Mouse (Mus musculus): Measurements from ENCODE around the gene Paox.

The Paox gene

GRCm38 (mm10) chr7:140115583-140116328 is at the start of gene Paox:
Gene Paox, plus strand, starts transcription at chr7:140115799.
- DNase-seq (ENCODE audit: low spot score in 2 of 2), result peak; percentile 20 to 33

- DNase-seq (ENCODE audit: low spot score in 2 of 2), result no peak
These were observed 48.2 kb upstream of the Paox start for GRCm38 (mm10) chr7:140067397-140067796.

DNA sequence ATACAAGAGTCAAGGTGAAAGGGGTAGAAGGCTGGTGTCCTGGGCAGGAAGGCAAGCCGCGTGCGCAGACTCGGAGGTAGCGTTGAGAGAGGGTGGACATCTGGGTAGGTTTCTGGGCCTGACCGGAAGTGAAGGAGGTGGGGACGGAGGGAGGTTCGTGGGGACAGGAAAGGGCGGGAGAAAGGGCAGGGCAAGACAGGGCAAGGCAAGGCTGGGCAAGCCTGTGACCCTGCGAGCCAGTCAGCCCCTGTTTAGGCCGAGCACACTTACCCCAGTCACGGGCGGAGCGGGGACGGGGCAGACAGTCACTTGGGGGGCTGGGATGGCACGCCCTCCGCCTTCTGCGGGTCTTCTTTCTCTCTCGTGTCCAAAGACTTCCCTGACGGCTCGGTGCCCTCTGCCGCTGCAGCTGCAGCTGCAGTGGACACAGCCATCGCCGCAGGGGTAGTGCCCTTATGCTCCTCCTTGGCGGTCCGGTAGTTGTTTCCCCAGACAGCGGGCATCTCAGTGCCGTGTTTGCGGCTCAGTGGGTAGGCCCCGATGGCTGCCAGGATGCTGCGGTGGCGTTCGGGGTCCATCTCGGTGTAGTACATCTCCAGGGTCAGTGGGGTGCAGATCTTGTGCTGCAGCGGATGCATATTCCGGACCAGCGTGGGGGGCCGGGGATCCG is 45.4 kb upstream of the Paox start:
- DNase-seq (ENCODE audit: low spot score in 2 of 2), result no peak

- no peak for DNase-seq (ENCODE audit: low spot score in 2 of 2)
These were observed 37.9 kb upstream of the Paox start for GRCm38 (mm10) chr7:140077698-140078097.

DNA sequence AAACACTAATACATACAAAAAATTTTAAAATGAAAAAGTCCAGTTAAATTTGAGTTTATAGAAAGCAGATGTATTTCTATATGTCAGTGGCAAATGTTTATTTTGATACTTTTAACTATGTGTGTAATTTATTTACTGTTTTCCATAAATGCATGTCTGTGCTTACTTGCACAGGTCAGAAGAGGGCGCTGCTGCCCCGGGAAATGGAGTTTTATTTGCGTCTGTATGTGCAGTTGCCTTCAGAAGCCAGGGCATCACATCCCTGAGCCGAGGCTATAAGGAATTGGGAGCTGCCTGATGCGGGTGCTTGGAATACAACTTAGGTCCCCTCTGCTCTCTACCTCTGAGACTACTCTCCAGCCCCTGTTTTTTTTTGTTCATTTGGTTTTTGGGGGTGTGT is 36.9 kb upstream of the Paox start:
- peak in 1 of 2 experiments; percentile 68 for DNase-seq (ENCODE audit: low spot score in 2 of 2)

DNA sequence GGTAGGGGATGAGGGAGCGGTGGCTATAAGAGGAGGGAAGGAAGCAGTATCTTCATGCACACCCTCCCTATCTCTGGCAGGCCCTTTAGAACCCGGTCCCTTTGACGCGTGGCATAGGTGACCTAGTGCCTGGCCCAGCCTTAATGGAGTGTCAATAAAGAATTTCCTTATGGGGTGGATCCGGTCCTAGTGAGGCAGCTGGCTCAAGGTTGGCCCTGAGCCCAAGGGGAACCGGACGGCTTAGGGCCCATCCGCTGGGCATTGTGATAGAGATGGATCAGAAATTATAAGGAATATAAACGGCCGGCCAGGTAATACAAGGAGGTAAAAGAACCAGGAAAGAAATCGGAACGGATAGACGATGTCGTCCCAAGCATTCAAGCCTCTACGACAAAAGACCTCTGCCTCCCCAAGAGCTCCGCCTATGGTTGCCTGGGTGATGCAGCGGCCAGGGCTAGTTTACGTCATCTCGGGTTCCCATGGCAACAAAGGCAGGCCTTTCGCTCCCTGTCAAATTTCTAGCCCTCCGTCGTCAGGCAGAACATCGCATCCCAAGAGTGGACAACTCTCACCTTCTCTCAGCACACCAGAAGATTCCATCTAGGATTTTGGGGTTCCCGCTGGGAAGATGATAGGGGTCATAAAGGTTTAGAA is 35.0 kb upstream of the Paox start:
- peak in 1 of 2 experiments; percentile 45 for DNase-seq (ENCODE audit: low spot score in 2 of 2)

- no peak for DNase-seq (ENCODE audit: low spot score in 2 of 2)
These were observed 34.0 kb upstream of the Paox start for GRCm38 (mm10) chr7:140081408-140082241.

- peak in 1 of 2 experiments; percentile 47 for DNase-seq (ENCODE audit: low spot score in 2 of 2)
These were observed 33.3 kb upstream of the Paox start, which contains the start of gene Caly for GRCm38 (mm10) chr7:140082242-140082678. Gene Caly, minus strand, starts transcription at chr7:140082548.

DNA sequence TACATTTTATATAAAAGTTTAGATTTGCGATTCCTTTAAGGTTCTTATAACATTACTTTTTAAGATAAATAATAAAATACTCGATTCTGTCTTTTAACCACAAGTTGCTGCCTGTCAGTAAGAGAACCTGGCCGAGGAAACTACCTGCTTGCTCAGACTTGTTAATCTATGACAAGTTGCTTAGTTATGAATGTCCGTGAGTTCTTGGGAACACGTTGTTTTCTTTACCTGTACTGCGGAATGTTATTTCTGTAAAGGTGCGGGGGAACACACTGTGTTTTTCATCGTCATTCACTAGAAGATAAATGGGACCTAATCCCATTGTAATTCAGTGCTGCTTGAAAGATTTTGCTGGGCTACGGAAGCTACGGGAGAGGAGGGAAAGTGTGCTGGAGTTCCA is 25.0 kb upstream of the Paox start:
- DNase-seq (ENCODE audit: low spot score in 2 of 2), result no peak

DNA sequence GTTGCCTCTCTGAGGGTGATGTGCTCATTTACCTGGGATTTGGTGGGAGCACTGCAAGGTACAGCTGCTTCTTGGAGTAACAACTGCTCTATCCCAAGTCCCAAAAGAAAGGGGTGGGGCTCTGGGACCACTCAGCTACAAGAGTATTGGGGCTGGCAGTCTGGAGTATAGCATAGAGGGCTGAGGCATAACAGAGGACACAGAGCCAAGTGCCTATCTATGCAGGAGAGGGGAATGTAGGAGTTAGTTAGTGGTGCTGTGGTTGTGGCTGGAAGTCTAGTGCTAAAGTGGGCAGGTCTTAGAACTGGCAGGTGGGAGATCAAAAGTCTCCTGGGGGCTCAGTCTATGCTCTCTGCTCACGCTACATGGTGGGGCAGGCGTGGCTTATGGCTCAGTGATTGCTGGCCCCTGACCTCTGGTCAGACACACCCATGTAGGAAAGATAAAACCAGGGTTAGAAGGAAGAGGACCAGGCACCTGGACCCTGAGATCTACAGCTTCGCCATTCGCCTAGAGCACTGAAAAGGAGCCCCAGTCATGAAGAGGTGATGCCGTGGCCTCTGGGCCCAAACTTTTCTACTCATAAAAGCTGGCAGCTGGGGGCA is 22.6 kb upstream of the Paox start, which contains the start of gene Prap1:
Prap1 (plus strand) TSS at position 472 of the 605 bp plus-strand sequence.
- no peak for DNase-seq (ENCODE audit: low spot score in 2 of 2)

- no peak for DNase-seq (ENCODE audit: low spot score in 2 of 2)
These were observed 20.6 kb upstream of the Paox start for GRCm38 (mm10) chr7:140094954-140095353.

DNA sequence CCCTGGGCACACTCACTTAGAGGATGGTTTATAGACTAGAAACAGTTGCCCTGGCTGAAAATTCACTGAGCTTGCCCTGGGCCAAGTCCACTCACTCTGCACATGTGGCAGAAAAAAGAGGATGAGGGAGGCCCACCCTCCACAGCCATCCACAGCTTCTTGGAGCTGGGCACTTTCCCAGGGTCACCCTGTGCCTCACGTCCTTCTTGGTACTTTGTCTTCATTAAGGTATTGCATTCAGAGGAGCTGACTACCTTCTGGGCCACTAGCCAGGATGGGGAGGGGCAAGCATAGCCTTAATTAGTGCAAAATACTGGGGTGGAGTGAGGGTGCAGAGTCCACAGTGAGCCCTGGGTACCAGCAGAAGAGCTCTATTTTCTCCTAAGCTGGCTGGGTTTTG is 20.0 kb upstream of the Paox start:
- DNase-seq (ENCODE audit: low spot score in 2 of 2), result no peak

DNA sequence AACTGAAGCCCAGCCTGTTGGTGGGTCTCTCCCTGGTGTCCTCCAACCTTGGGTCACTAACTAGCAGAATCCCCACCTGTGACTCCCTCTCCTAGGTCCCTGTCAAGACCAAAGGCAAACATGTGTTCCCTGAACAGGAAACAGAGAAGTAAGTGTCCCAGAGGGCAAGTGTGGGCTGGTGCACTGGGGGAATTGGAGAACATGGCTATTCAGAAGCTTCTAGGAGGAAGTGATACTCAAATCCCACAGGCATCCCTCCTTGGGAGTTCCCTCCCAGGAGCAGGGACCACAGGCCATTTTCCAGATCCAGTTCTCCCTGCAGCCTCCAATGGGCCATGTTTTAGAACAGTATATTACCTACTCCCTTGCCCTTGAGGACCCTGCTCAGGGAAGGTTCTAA is 19.5 kb upstream of the Paox start:
- DNase-seq (ENCODE audit: low spot score in 2 of 2), result no peak

GRCm38 (mm10) chr7:140098466-140098865 is 17.1 kb upstream of the Paox start:
- DNase-seq (ENCODE audit: low spot score in 2 of 2), result no peak

- DNase-seq (ENCODE audit: low spot score in 2 of 2), result no peak
These were observed 14.1 kb upstream of the Paox start for GRCm38 (mm10) chr7:140101498-140101897.

DNA sequence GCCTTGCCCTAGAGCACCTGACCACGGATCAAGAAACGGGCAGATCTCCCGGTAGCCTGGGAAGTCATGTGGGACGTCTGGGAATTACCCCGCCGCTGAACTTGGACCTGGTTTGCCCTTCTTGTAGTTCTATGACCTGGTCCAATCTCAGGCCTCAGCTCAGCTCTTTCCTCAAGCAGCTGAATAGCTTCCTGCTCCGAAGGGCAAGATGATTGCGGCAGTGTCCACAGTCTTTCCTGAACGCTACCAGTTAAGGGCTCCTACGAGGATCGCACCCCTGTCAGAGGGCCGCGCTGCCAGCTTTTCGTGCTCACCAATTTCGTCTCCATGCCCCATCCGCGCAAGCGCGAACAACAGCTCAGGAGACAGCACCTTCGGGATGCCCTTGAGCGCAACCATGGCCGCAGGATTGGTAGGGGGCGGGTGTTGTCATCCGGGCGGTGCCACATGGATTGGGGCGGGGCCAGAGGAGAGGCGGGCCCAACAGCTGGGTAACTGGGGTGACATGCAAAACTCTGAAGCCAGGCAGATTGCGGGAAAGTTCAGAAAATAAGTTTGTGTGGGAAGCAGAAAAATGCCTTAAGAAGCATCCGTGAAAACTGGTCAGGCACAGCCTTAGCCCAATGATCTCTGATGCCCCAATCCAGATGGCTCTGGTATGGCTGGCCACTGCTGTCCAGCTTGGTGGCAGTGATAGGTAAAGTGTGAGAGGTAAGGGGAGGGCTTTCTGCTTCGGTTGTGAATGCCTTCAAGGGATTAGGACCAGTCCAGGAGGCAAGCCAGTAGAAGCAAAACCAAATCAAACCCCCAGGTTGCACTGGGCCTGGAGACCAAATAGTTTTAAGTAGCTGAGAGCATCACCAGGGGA is 13.4 kb upstream of the Paox start, which contains the start of gene Fuom:
Fuom (minus strand) TSS at position 449 of the 868 bp plus-strand sequence.
- DNase-seq (ENCODE audit: low spot score in 2 of 2), result peak; percentile 49 to 85

GRCm38 (mm10) chr7:140104009-140104408 is 11.6 kb upstream of the Paox start:
- DNase-seq (ENCODE audit: low spot score in 2 of 2), result no peak

DNA sequence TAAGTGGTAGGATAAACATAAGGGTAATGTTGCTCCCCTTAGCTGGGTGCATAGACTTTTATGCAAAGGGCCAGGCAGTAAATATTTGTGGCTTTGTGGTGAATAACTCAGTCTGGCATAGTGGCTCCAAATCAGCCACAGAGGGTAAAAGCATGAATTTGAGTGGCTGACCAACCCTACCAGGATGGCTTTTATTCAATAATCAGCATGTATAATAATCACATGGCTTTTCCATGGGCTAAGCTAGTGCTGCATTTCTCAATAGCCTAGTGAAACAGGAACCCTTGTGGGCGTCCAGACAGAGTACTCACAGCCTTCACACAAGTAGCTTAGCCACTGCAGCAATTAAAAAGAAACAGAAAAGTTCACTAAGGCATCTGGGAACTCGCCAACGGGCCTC is 3.7 kb upstream of the Paox start:
- DNase-seq (ENCODE audit: low spot score in 2 of 2), result no peak

DNA sequence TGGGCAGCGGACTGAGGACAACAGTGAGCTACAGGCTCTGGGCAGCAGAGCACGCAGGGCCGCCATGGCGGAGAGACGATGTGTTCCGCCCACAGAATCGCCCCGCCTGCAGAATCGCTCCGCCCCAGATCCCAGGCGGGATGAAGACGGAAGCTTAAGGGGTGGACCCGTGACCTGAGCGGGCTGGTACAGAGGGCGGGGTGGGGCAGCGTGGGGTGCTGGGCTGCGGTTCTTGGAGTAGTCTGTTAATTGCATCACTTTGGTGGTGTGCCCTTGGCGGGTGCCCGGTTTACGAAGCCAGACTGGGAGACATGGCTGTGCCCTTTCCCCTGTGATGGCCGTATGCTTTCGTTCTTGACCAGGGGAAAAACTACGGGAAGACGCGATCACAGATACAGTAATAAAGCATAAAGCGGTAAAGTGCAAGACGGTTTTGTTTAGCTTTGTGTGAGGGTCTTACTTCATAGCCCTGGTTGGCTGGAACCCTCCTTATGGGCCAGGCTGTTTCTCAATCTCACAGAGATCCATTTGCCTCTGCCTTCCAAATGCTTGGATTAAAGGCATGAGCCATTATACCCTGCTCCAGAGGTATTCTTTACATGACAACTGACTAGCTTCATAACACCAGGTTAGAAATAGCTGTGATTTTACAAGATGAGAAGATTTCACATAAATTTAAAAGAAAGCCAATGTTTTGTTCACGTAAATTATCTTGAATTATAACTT is 893 bp downstream of the Paox start, which contains the start of gene Echs1:
Echs1 (minus strand) TSS at position 148 of the 726 bp plus-strand sequence.
- DNase-seq (ENCODE audit: low spot score in 2 of 2), result peak; percentile 76 to 92

All from spleen, postnatal 10 days (tissue).